Mouse (Mus musculus): ENCODE results near the gene Irf1. TPM values are rescaled to one million over a fixed set of nuclear protein-coding genes. Genes with fewer than 3 reads are reported as not detected.
A peak's percentile ranks its signal among the peaks of the same experiment; 100 is the strongest.

Irf1 gene
- polyA plus RNA-seq (2016; fragmentation: Nextera tagmentation; extraction: Ambion mirVana), result 7.3 and 7.5 TPM in 2 replicates

DNA sequence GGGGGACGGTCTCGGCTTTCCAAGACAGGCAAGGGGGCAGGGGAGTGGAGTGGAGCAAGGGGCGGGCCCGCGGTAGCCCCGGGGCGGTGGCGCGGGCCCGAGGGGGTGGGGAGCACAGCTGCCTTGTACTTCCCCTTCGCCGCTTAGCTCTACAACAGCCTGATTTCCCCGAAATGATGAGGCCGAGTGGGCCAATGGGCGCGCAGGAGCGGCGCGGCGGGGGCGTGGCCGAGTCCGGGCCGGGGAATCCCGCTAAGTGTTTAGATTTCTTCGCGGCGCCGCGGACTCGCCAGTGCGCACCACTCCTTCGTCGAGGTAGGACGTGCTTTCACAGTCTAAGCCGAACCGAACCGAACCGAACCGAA lies at the start of gene Irf1:
TSS of gene Irf1 (plus strand) at position 255 of the 365 bp plus-strand sequence.
- H3K27me3 ChIP-seq (replicated peaks), result peaks cover 54% of the 10 kb centered on the region
- peak within 1 kb of the TSS; percentile 61 for H3K4me3 ChIP-seq
- WGBS (ENCODE audit: insufficient replicate concordance), result under 1% methylated on average over 39 of the region's 40 CpGs
- H3K4me2 ChIP-seq, result peak within 1 kb of the TSS; percentile 79
- no peaks in the 10 kb centered on the region for H3K9me3 ChIP-seq (replicated peaks)
- H3K27ac ChIP-seq, result peak within 1 kb of the TSS; percentile 57
- H3K9ac ChIP-seq, result peak within 1 kb of the TSS; percentile 48
- ATAC-seq, result peak; percentile 87
- peaks cover 11% of the 10 kb centered on the region for H3K36me3 ChIP-seq
- H3K4me1 ChIP-seq, result peaks cover 20% of the 10 kb centered on the region

DNA sequence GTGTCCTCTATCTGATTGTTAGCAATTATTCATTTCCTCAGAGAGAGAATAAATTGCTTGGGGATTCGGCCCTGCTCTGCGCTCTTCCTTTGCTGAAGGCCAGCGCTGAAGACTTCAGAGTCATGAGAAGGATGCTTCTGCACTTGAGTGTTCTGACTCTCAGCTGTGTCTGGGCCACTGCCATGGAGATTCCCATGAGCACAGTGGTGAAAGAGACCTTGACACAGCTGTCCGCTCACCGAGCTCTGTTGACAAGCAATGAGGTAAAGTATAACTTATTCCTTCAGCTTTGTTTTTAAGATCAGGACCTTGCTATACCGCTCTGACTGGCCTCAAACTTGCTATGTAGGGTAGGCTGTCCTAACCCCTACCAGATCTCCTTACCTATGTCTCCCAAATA lies 49.1 kb upstream of the Irf1 start, which contains the start of gene Il5:
TSS of gene Il5 (plus strand) at position 80 of the 400 bp plus-strand sequence.
- Histone ChIP-seq H3K27me3 (replicated peaks) (peaks cover 9% of the 10 kb centered on the region), H3K9me3 (replicated peaks) (no peaks in the 10 kb centered on the region), H3K4me2 (no peak within 1 kb of the TSS), H3K9ac (no peak within 1 kb of the TSS), H3K36me3 (no peaks in the 10 kb centered on the region), H3K4me3 (no peak within 1 kb of the TSS), H3K27ac (no peak within 1 kb of the TSS), H3K4me1 (no peaks in the 10 kb centered on the region)
- WGBS (ENCODE audit: insufficient replicate concordance), result 79% methylated on average over 6 of the region's 6 CpGs
- ATAC-seq, result no peak

DNA sequence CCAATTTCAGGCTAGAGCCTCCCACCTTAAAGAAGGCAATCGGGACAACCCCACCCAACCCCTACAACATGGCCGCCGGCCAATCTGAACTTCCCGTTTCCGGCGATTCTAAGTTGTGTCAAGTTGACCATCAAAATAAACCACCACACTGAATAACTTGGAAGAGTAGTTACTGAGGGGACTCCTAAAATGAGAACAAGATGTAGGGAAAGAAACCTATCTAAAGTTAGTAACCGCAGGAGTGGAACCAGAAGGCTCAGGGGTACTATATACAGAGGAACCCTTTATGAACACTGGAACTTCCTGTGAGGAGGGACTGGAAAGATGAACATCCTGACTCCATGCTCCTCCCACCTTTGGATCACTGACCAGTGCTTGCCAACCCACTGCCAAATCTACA lies 38.4 kb upstream of the Irf1 start:
- no peak for ATAC-seq
- Histone ChIP-seq H3K27ac (no peak overlapping the region), H3K9ac (no peak overlapping the region), H3K4me2 (no peak overlapping the region), H3K9me3 (replicated peaks) (no peaks in the 10 kb centered on the region), H3K4me3 (no peak overlapping the region), H3K27me3 (replicated peaks) (no peaks in the 10 kb centered on the region), H3K4me1 (0 out of 2 replicates have a peak, but pooled peaks cover 5% of the 10 kb centered on the region), H3K36me3 (no peaks in the 10 kb centered on the region)
- WGBS (ENCODE audit: insufficient replicate concordance), result 85% methylated on average over 7 of the region's 7 CpGs

DNA sequence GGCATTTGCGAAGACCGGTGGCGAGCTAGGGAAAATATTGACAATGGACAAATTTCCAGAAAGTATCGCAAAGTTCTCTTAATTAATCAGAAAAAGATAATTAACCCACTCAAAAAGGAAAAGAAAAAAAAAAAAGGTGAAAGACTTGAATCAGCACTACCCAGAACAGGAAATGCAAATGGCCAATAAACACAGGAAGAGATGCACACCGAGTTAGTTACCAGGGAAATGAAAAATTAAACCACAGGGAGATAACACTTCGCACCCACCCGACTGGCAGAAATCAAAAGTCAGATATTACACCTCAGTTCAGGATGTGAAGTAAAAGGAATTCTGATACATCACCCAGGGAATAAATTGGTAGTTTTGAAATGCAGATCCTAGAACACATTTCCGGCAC lies 37.6 kb upstream of the Irf1 start:
- no peak for ATAC-seq
- no peak overlapping the region for H3K27ac ChIP-seq
- H3K27me3 ChIP-seq (replicated peaks), result no peaks in the 10 kb centered on the region
- H3K9ac ChIP-seq, result no peak overlapping the region
- H3K9me3 ChIP-seq (replicated peaks), result no peaks in the 10 kb centered on the region
- no peak overlapping the region for H3K4me2 ChIP-seq
- 0 out of 2 replicates have a peak, but pooled peaks cover 7% of the 10 kb centered on the region for H3K4me1 ChIP-seq
- WGBS (ENCODE audit: insufficient replicate concordance), result 59% methylated on average over 8 of the region's 8 CpGs
- no peak overlapping the region for H3K4me3 ChIP-seq
- no peaks in the 10 kb centered on the region for H3K36me3 ChIP-seq

DNA sequence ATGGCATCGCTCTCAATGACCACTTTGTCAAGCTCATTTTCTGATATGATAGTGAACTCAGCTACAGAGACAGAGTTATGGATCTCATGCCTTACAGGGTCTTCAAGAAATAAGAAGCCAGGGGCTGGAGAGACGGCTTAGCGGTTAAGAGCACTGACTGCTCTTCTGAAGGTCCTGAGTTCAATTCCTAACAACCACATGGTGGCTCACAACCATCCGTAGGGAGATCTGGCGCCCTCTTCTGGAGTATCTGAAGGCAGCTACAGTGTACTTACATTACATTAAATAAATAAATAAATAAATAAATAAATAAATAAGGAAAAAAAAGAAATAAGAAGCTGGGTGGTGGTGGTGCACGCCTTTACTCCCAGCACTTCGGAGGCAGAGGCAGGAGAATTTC lies 36.0 kb upstream of the Irf1 start:
- no peaks in the 10 kb centered on the region for H3K9me3 ChIP-seq (replicated peaks)
- no peak overlapping the region for H3K4me3 ChIP-seq
- WGBS (ENCODE audit: insufficient replicate concordance), result 71% methylated on average over 7 of the region's 7 CpGs
- no peak overlapping the region for H3K27ac ChIP-seq
- no peak overlapping the region for H3K4me2 ChIP-seq
- no peak for ATAC-seq
- H3K27me3 ChIP-seq (replicated peaks), result no peaks in the 10 kb centered on the region
- H3K4me1 ChIP-seq, result 0 out of 2 replicates have a peak, but pooled peaks cover 7% of the 10 kb centered on the region
- no peak overlapping the region for H3K9ac ChIP-seq
- no peaks in the 10 kb centered on the region for H3K36me3 ChIP-seq

DNA sequence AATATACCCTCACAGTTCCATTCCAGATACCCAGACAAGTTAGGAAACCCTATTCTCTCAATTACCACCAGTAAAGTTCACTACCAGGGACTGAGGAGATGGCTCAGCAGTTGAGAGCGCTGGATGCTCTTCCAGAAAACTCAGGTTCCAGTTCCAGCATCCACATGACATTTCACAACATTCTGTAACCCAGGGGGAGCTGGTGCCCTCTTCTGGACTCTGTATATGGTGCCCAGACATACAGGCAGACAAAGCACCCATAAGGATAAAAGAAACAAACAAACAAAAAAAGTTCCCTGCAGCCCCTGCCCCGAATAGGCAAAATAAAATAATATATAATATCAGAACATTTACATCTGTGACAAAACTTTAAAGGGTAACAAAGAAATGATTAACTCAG lies 35.4 kb upstream of the Irf1 start:
- Histone ChIP-seq H3K27me3 (replicated peaks) (no peaks in the 10 kb centered on the region), H3K27ac (no peak overlapping the region), H3K4me3 (no peak overlapping the region), H3K4me2 (no peak overlapping the region), H3K36me3 (no peaks in the 10 kb centered on the region), H3K9me3 (replicated peaks) (no peaks in the 10 kb centered on the region), H3K9ac (no peak overlapping the region), H3K4me1 (0 out of 2 replicates have a peak, but pooled peaks cover 7% of the 10 kb centered on the region)
- WGBS (ENCODE audit: insufficient replicate concordance), result 57% methylated on average over 2 of the region's 2 CpGs
- ATAC-seq, result no peak

DNA sequence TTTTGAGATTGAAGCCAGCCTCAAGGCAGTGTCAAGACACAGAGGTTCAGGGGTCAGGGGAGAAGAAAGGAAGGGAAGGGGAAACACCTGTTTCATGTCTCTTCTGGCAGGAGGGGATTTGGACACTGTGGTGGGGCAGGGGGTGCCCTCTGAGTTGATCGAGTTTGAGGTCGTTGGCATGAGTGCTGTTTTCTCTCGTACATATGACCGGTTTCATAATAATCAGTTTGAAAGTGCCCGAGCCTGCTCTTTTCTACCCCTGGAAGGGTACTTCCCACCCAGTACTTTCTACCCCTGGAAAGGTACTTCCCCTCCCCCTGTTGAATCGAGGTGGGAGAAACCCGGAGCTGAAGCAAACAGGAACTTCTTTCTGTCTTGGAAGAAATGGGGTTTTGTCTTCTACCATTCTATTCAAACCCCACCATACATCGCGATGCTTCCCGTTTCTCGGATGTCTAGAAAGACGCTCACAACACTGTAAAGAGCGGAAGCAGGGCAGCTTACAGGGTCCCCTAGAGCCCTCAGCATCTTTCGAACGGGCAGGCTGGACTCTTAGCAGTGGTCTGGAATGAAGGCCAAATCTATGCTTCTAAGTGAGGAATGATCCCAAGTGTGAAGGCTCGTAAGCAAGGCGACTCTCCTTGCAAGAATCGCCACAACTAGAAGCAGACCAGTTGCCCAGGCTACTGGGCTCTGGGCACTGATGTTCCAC lies 34.7 kb upstream of the Irf1 start:
- no peaks in the 10 kb centered on the region for H3K36me3 ChIP-seq
- no peaks in the 10 kb centered on the region for H3K27me3 ChIP-seq (replicated peaks)
- no peaks in the 10 kb centered on the region for H3K9me3 ChIP-seq (replicated peaks)
- WGBS (ENCODE audit: insufficient replicate concordance), result 52% methylated on average over 18 of the region's 18 CpGs
- no peak overlapping the region for H3K9ac ChIP-seq
- H3K4me1 ChIP-seq, result 0 out of 2 replicates have a peak, but pooled peaks cover 7% of the 10 kb centered on the region
- no peak for ATAC-seq
- no peak overlapping the region for H3K27ac ChIP-seq
- H3K4me2 ChIP-seq, result peak overlapping the region; percentile 66
- no peak overlapping the region for H3K4me3 ChIP-seq

DNA sequence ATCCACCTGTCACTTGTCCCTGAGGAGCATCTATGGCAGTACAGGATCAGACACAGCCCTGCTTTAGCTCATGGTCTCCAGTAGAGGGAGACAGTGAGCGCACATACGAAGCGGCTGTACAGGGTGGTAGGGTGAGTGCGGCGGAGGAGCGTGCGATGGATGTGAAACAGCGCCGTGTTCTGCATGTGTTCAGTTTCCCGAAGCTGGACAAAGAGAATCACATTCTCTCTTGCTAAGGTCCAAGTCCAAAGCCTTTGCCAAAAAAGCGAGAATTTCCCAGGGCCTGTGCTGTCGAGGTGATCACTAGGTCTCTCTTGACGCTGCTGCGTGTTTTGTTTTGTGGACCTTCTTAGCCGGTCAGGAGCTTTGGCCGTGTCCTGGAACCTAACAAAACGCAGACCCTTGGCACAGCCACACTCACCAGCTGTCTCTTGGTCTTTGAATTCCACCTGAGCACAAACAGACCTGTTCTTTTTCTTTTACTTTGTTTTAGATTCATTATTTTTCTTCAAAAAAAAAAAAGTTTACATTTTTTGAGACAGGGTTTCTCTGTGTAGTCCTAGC lies 34.0 kb upstream of the Irf1 start:
- ATAC-seq, result peak; percentile 77; the same call in 1 of the 2 replicates
- Histone ChIP-seq H3K9ac (no peak overlapping the region), H3K4me2 (peak overlapping the region; percentile 66), H3K36me3 (no peaks in the 10 kb centered on the region), H3K4me3 (peak overlapping the region; percentile 33), H3K27me3 (replicated peaks) (no peaks in the 10 kb centered on the region), H3K9me3 (replicated peaks) (no peaks in the 10 kb centered on the region), H3K4me1 (0 out of 2 replicates have a peak, but pooled peaks cover 7% of the 10 kb centered on the region), H3K27ac (no peak overlapping the region)
- WGBS (ENCODE audit: insufficient replicate concordance), result 26% methylated on average over 17 of the region's 17 CpGs

DNA sequence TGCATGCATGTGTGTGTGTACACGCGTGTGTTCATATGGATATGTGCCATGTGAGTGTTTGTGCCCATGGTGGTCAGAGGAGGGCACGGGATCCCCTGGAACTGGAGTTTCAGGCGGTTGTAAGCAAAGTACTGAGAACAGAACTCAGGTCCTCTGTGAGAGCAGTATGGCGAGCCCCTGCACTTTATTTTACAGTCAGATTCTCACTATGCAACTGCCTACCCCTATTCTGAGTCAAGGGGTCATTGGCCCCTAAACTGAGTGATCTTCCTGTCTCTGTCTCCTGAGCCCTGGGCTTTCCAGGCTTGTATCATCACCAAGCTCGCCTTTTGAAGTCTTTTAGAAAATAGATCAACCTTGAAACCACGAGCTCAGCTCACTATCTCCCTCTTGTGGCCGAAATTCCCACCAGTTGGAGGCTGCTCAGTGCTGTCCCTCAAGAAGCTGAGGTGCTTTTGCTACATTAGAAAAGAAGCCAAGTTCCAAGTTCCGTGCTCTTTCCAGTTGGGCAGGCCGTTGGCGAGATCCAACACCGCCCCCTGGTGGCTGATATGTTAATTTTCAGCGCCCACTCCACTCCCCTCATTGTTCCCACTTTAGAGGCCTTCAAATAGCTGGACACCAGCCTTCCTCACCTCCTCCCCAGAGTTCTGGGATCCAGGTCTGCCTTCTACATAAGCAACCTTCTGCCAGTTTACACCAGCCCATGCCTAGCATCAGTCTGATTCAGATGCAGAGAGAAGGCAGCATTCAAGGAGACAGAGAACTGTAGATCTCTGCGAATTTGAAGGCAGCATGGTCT lies 32.8 kb upstream of the Irf1 start:
- no peak overlapping the region for H3K27ac ChIP-seq
- 40% methylated on average over 14 of the region's 14 CpGs for WGBS (ENCODE audit: insufficient replicate concordance)

DNA sequence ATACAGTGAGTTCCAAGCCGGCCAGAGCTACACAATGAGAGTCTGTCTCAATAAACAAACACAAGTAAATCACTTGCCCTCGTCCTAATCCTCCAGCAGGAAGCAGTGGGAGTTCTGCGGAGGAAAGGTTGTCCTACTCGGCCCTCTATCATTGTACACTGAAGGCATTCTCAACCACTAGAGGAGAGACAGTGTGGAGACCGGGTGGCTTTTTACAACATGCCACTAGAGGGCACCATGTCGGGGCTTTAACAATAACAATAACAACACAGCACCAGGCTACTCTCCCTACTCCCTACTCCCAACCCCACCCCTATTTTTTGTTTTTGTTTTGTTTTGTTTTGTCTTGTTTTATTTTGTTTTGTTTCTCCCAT lies 32.3 kb upstream of the Irf1 start:
- Histone ChIP-seq H3K4me2 (no peak overlapping the region), H3K4me1 (0 out of 2 replicates have a peak, but pooled peaks cover 7% of the 10 kb centered on the region), H3K4me3 (no peak overlapping the region), H3K27ac (no peak overlapping the region), H3K9ac (no peak overlapping the region), H3K9me3 (replicated peaks) (no peaks in the 10 kb centered on the region), H3K36me3 (no peaks in the 10 kb centered on the region), H3K27me3 (replicated peaks) (no peaks in the 10 kb centered on the region)
- 28% methylated on average over 6 of the region's 6 CpGs for WGBS (ENCODE audit: insufficient replicate concordance)
- ATAC-seq, result peak; percentile 67

More for the DNA sequence above, 32.8 kb upstream of the Irf1 start:
- Histone ChIP-seq H3K9me3 (replicated peaks) (no peaks in the 10 kb centered on the region), H3K4me1 (0 out of 2 replicates have a peak, but pooled peaks cover 7% of the 10 kb centered on the region), H3K36me3 (no peaks in the 10 kb centered on the region), H3K9ac (no peak overlapping the region), H3K27me3 (replicated peaks) (no peaks in the 10 kb centered on the region), H3K4me2 (no peak overlapping the region), H3K4me3 (no peak overlapping the region)
- ATAC-seq, result peak; percentile 65; the same call in 1 of the 2 replicates

DNA sequence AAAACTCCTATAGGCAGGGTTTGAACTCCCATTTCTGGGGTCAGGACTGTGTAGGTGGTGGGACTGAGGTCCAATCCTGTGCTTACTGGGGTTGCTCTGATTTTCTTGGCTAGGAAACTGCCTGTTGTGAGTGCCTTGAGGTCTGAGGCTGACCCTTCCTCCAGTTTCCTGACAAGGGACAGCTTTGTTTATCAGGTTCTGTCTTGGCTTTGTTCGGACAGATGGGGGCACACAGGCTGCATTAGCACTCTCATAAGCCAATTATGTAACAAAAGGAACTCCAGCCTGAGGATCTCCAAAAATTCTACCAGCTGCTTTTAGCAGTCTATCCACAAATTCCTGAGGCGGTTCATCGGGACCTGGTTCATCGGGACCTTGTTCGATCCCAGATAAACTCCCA lies 27.5 kb upstream of the Irf1 start:
- H3K36me3 ChIP-seq, result no peaks in the 10 kb centered on the region
- no peaks in the 10 kb centered on the region for H3K4me1 ChIP-seq
- no peak overlapping the region for H3K27ac ChIP-seq
- no peaks in the 10 kb centered on the region for H3K27me3 ChIP-seq (replicated peaks)
- no peak overlapping the region for H3K4me2 ChIP-seq
- no peak for ATAC-seq
- WGBS (ENCODE audit: insufficient replicate concordance), result 37% methylated on average over 5 of the region's 5 CpGs
- no peak overlapping the region for H3K9ac ChIP-seq
- no peak overlapping the region for H3K4me3 ChIP-seq
- H3K9me3 ChIP-seq (replicated peaks), result no peaks in the 10 kb centered on the region

DNA sequence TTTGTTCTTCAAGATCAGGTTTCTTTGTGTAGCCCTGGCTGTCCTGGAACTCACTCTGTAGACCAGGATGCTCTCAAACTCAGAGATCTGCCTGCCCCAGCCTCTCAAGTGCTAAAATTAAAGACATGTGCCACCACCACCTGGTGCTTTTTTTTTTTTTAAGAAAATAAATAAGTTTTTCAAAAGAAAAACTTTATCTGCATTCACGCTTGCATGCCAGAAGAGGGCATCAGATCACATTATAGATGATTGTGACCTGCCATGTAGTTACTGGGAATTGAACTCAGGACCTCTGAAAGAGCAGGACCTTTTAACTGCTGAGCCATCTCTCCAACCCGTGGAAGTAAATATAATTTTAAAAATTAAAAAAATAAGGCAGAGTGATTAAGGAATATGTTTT lies 24.6 kb upstream of the Irf1 start:
- Histone ChIP-seq H3K27ac (no peak overlapping the region), H3K27me3 (replicated peaks) (no peaks in the 10 kb centered on the region), H3K9ac (no peak overlapping the region), H3K4me1 (no peaks in the 10 kb centered on the region), H3K4me2 (no peak overlapping the region), H3K4me3 (no peak overlapping the region), H3K36me3 (no peaks in the 10 kb centered on the region), H3K9me3 (replicated peaks) (no peaks in the 10 kb centered on the region)
- no peak for ATAC-seq
- 59% methylated on average over 2 of the region's 2 CpGs for WGBS (ENCODE audit: insufficient replicate concordance)

Data from liver, embryonic 12.5 days (tissue).